Mouse (Mus musculus) left cerebral cortex, adult 2 months (tissue): Measurements from ENCODE around the gene Inafm2. TPM values are rescaled to one million over a fixed set of nuclear protein-coding genes. Genes with fewer than 3 reads are reported as not detected.

ENCODE experiments used
- DNase-seq, 2 experiments: peaks; one replicate each; pipeline ENCODE4 v3.0.0; 2021 to 2022; ENCODE audit warnings: low spot score in 2 of 2, mixed read lengths in 1 of 2; ENCODE audit errors: extremely low spot score in 1 of 2
- H3K27ac ChIP-seq: fragments of 200-600 bp; 2 replicates; pipeline ENCODE4 v1.8.1; 2022
- H3K4me3 ChIP-seq: fragments of 200-600 bp; 2 replicates; pipeline ENCODE4 v1.8.1; 2022
- CTCF ChIP-seq: fragments of 200-600 bp; IDR thresholded peaks from 2 replicates; pipeline ENCODE4 v1.8.1; 2022; ENCODE audit warnings: antibody characterized with exemption, mild to moderate bottlenecking, moderate library complexity
- intact Hi-C: fragments of 180-260 bp; cut with DNase I; formaldehyde crosslinking; loops from one replicate; pipeline ENCODE4 v1.15.1; 2025
- total RNA-seq, 2 experiments: library from RNA; stranded (reverse); gene quantifications; 2 replicates each; pipeline ENCODE4 v1.2.3; 2021

Gene Inafm2
- total RNA-seq, 2 experiments from 2014 or later, result 42.7 to 47.9 TPM

- TF ChIP-seq CTCF, result no peak
- peak; percentile 83 to 85 for DNase-seq
- intact Hi-C loops, result loop anchor here (1.0 to 5.0 kb wide), 2 partner anchors 17 to 120 kb away; partner anchors contain the start of gene Disp2
- Histone ChIP-seq H3K27ac (peak within 1 kb of the TSS; percentile 87), H3K4me3 (peak within 1 kb of the TSS; percentile 38)
Measured at GRCm38 (mm10) chr2:118761906-118762783, 16.6 kb downstream of the Inafm2 start, which contains the start of gene Ccdc9b. TSS of gene Ccdc9b (minus strand) at chr2:118762661.

DNA sequence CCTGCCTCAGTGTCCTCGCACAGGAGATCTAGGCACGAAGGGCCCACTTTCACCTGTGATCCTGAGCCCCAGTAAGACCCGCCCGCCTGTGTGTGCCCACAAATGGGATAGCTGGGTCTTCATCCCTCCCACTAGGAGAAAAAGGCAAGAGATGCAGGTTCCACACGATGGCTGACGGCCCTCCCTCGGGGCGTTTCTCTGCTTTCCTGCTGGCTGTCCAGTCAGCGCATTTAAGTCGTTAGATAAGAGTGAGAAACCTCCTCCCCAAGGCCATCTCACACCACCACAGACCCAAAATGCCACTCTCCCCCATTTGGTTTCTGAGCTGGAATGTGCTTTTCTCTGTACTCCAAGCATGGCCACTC, 17.2 kb downstream of the Inafm2 start:
- intact Hi-C loops, result loop anchor here (1.0 to 5.0 kb wide), 2 partner anchors 17 to 120 kb away; partner anchors contain the start of gene Disp2
- H3K4me3 ChIP-seq, result no peak overlapping the region; the same call in 1 of the 2 replicates
- H3K27ac ChIP-seq, result peak overlapping the region; percentile 87
- no peak for TF ChIP-seq CTCF
- no peak for DNase-seq

- intact Hi-C loops, result loop anchor here (5.0 kb wide), 1 partner anchor 119 kb away; no protein-coding TSS in a partner anchor
- peak; percentile 46 to 55 for DNase-seq
- Histone ChIP-seq H3K27ac (peak overlapping the region; percentile 87), H3K4me3 (no peak overlapping the region)
- no peak for TF ChIP-seq CTCF
Measured at GRCm38 (mm10) chr2:118763469-118763868, 17.9 kb downstream of the Inafm2 start.

DNA sequence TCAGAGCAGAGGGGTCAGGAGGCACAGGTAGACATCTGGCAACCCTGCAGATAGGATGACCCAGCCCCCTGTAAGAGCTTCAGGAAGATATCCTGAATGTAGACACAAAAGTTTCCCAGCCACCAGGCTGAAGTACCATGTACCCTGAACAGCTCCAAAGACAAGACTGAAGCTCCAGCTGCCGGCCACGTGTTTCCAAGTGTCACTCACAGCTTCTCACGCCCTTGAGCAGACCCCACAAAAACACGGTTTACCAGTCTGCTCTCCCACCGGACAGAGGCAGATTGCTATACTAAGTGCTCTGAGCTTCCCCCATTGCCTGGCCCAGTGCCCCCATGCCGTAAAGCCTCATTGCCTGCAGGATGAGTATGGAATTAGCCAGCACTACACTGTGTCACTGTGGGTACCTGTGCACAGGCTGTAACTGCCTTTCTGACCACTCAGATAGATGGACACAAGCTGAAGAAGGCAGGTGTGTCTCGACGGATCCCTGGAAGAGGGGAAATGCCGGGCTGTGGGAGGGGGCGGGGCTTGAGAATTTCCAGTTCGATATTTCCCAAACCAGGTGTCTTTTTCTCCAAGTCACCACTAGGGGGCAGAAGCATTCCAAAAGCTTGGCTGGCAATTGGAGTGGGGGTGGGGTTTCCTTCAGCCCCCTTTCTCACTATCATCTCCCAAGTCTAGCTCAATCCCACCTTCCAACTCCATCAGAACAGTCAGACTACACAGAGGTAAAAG, 18.7 kb downstream of the Inafm2 start:
- peak in 1 of 2 experiments; percentile 60 for DNase-seq
- no peak overlapping the region for H3K27ac ChIP-seq
- intact Hi-C loops, result loop anchor here (1.0 to 5.0 kb wide), 2 partner anchors 19 to 118 kb away; partner anchors contain the start of gene Inafm2
- TF ChIP-seq CTCF, result peak; percentile 79
- H3K4me3 ChIP-seq, result no peak overlapping the region

- Histone ChIP-seq H3K4me3 (no peak overlapping the region), H3K27ac (no peak overlapping the region)
- TF ChIP-seq CTCF, result no peak
- intact Hi-C loops, result loop anchor here (1.0 to 5.0 kb wide), 2 partner anchors 20 to 117 kb away; partner anchors contain the start of gene Inafm2
- no peak for DNase-seq
Measured at GRCm38 (mm10) chr2:118764875-118765274, 19.3 kb downstream of the Inafm2 start.

GRCm38 (mm10) chr2:118766041-118767033, 20.8 kb downstream of the Inafm2 start:
- no peak overlapping the region for H3K4me3 ChIP-seq
- DNase-seq, result no peak
- no peak overlapping the region for H3K27ac ChIP-seq
- intact Hi-C loops, result no loop called here
- no peak for TF ChIP-seq CTCF

DNA sequence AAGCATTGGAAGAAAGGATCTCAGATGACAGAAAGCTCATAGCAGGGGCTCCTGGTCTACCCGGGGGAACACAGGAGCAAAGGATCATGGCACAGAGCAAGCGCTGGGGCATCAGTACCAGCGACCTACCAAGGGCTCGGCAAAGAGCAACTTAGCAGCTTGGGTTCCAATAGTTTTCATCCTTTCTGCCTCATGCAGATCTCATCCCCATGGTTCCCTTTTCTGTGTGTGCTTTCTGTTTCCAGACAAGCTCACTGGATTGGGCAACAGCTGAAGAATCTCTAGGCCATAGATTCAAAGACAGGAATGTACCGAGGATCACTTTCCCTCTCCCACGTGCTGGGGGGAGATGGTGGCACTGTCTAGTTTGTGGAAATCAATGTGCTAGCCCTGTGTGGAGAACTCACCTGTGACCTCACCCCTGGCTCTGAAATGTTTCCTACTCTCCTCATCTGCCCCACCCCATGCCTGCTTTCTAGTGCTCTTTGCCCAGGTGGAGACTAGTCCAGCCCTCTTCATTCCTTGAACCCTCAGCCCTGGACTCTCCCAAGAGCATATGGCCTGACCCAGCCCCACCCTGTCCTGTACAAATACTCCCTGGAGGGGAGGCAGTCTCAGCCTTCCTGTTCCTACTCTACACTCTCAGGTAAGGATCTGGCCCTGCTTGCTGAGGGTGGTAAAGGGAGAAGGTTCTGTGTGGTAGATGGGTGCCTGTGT, 26.8 kb downstream of the Inafm2 start, which contains the start of gene Phgr1:
Gene Phgr1, plus strand, starts transcription at position 612 of the 717 bp plus-strand sequence.
- DNase-seq, result no peak
- intact Hi-C loops, result no loop called here
- no peak within 1 kb of the TSS for H3K27ac ChIP-seq
- no peak for TF ChIP-seq CTCF
- H3K4me3 ChIP-seq, result no peak within 1 kb of the TSS

GRCm38 (mm10) chr2:118774536-118774935, 29.0 kb downstream of the Inafm2 start:
- H3K4me3 ChIP-seq, result no peak overlapping the region
- no peak for TF ChIP-seq CTCF
- H3K27ac ChIP-seq, result no peak overlapping the region
- intact Hi-C loops, result no loop called here
- DNase-seq, result no peak

- intact Hi-C loops, result no loop called here
- H3K27ac ChIP-seq, result no peak overlapping the region
- no peak overlapping the region for H3K4me3 ChIP-seq
- no peak for TF ChIP-seq CTCF
- DNase-seq, result no peak
Measured at GRCm38 (mm10) chr2:118775396-118775795, 29.8 kb downstream of the Inafm2 start.

- peak; percentile 65 for DNase-seq
- no peak for TF ChIP-seq CTCF
- H3K4me3 ChIP-seq, result no peak overlapping the region
- peak overlapping the region; percentile 37; the same call in 1 of the 2 replicates for H3K27ac ChIP-seq
- intact Hi-C loops, result no loop called here
Measured at GRCm38 (mm10) chr2:118775846-118776245, 30.3 kb downstream of the Inafm2 start.
